Mouse (Mus musculus): ENCODE results near the gene Slc5a5.

Gene Slc5a5

GRCm38 (mm10) chr8:70879500-70879899 is 13.1 kb downstream of the Slc5a5 start:
- no peak for DNase-seq (ENCODE audit: low spot score)

GRCm38 (mm10) chr8:70878178-70878577 is 14.4 kb downstream of the Slc5a5 start:
- DNase-seq (ENCODE audit: low spot score) = no peak

DNA sequence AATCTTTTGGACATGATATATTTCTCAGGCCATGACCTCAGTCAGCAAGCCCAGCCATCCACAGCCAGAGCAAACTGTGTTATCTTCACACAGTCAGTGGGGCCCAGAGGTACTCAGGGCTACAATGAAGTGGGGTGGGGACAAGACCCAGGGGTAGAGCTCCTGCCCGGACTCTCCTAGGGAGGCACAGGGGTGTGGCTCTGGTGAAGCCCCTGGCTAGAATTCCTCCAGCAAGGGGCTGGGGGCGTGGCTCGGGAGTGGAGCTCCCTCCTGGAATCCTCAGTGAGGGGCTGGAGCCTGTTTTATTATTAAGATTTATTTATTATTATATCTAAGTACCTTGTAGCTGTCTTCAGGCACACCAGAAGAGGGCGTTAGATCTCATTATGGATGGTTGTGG is 16.2 kb downstream of the Slc5a5 start:
- DNase-seq (ENCODE audit: low spot score) = no peak

DNA sequence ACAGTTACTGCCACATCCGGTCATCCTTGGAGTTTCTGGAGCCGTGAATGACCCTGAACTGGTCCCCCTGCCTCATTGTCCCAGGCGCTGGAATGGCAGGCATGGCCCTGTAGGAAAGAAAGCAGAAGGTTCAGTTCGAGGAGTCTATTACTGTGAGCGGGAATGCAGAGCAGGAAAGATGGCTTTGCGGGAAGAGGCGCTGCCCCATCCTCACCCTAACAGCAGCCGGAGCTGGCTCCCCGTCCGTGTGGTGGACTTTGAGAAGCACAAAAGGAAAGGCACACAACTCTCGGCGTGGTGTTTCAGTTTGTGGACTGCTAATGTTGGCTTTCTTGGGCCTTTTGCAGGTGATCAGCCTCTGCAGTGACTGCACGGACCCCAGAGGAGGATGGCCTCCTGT is 18.1 kb downstream of the Slc5a5 start:
- no peak for DNase-seq (ENCODE audit: low spot score)

DNA sequence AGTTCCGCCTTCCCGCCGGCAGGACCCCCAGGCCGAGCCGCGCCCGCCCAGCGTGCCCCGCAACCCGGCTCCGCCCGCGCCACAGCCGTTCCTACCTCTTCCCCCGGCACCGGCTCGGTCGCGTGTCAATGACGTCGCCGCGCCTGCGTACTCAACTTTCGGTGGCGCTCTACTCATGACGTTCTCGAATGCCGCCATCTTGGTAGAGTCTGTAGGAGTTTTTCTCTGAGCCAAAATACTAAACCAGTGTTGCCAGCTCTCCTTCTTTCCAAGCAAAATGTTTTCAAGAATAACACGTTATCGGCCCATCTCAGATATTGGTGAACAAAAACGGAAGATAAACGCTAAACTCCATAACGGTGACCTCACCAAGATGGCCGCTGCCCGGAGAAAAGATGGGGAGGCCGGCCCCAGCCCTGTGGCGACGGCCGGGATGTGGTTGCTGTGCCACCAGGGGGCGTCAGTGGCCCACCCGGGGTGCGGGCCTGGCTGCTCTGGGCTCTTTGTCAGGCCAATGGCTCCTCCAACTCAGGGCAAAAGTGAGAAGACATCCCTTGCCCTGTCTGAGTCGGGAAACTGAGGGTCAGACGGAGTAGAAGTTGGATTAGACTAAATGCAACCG is 19.1 kb downstream of the Slc5a5 start, which contains the start of gene Ccdc124:
Ccdc124 (minus strand) TSS at position 572 of the 622 bp plus-strand sequence.
- DNase-seq (ENCODE audit: low spot score) = peak; percentile 87

DNA sequence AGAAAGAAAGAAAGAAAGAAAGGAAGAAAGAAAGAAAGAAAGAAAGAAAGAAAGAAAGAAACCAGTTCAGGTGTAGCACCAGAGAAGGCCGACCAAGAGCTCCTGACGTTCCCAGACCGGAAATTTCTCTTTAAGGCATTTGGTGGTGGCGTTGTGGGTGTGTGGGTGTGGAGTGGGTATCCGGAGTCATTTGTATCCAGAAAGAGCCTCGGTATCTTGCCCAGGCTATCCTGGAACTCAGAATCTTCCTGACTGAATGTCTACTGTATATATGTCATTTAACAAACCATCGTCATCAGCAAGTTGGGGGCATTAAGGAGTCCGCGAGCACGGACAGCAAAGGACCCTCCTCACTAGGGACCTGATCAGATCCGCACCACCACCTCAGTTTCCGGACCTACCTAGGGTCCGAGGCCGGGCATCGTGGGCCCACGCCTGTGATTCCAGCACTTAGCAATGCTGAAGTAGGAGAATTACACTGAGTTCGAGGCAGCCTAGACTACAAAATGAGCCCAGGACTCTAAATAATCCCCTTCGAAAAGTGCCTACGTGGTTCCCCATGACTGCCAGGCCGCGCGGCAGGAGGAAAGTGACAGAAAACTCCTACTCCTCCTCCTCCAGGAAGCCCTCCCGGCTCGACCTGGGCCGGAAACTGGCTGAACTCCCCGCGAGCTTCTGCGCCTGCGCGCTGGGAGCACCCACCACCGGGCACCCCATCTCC is 19.8 kb downstream of the Slc5a5 start:
- no peak for DNase-seq (ENCODE audit: low spot score)

DNA sequence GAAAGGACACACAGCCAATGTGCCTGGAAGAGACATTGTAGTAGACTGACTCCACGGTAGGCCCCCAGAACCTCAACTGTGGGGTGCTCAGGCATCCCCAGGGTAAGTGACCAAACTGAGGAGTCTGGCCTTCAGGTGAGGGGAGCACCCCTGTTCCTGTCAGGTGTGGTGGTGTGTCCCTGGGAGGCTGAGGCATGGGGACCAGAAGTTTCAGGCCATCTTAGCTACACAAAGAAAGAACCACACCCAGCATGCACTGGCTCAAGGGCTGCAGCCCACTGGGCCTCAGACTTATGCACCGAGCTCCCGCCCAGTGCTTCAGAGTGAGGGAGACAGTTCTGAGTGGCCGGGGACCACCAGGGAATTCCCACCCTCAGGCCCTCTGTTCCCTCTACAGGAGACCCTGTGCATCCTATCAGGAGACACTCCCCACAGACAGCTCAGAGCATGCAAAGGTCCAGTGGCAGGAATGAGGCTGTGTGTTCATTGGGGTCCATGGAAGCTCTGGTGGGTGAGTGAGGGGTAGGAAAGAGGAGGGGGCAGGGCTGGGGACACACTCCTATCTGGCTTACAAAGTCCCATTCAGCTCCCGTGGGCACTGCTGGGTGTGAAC is 21.3 kb downstream of the Slc5a5 start:
- no peak for DNase-seq (ENCODE audit: low spot score)

DNA sequence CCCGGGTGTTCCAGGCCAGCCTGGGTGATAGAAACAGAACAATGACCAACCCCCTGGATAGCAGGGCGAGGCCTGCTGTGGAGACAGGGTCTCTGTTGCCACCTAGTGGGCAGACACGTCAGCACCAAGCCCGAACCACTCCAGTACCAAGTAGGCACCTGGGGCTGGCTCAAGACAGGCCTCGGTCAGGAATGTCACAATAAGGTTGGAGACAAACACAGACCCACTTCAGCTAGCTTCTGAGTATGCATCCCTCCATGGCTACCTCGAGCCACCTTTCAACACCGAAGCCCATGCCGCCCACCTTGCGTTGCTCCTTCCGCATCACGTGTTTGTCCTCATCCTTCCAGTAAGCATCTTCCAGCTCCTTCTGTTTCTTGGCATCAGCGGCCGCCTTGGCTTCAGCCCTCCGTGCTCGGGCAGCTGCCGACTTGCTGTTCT is 22.9 kb downstream of the Slc5a5 start:
- no peak for DNase-seq (ENCODE audit: low spot score)

- DNase-seq (ENCODE audit: low spot score) = no peak
Measured at GRCm38 (mm10) chr8:70869199-70869571, 23.4 kb downstream of the Slc5a5 start.

GRCm38 (mm10) chr8:70868559-70869198 is 23.9 kb downstream of the Slc5a5 start:
- DNase-seq (ENCODE audit: low spot score) = no peak

DNA sequence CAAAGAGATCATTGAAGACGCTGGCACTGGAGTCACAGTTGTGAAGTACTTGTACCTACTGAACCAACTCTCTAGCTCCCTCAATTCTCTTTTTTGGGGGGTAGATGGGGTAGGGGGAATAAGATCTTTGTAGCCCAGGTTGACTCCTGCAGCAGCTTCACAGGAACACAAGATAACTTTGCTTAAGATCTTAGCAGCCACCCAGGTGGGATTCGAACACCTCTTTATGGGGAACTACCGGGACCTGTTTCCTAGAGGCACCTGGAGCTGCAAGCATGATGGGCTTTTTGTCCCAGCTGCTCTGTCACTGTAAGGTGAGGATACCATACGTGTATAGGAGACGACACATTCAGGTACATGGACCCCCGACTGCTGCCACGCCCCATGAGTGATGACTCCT is 26.0 kb downstream of the Slc5a5 start:
- no peak for DNase-seq (ENCODE audit: low spot score)

- no peak for DNase-seq (ENCODE audit: low spot score)
Measured at GRCm38 (mm10) chr8:70866001-70866520, 26.5 kb downstream of the Slc5a5 start.

GRCm38 (mm10) chr8:70865350-70866000 is 27.1 kb downstream of the Slc5a5 start:
- peak; percentile 95 for DNase-seq (ENCODE audit: low spot score)

DNA sequence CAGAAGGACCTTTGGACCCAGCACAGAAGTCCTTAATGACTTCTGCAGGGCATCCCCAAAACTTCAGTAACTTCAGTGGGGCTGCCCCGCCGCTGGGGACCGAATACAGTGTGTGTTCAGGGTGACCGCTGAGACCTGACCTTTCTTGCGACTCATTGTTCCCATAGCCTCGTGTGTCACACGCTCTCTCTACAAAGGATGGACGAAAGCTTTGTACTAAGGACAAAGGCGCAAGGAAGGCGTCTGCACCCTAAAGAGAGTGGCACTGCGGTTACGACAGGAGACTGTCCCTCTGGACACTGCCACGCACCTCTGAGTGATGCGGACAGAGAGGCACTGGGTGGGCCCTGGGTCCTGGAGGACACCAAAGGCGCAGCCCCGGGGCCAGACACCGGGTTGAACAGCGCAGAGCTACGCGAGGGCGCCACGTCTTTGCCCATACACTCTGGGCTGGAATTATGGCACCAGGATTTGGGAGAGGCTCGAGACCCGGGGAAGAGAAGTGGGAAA is 27.8 kb downstream of the Slc5a5 start:
- DNase-seq (ENCODE audit: low spot score) = no peak

DNA sequence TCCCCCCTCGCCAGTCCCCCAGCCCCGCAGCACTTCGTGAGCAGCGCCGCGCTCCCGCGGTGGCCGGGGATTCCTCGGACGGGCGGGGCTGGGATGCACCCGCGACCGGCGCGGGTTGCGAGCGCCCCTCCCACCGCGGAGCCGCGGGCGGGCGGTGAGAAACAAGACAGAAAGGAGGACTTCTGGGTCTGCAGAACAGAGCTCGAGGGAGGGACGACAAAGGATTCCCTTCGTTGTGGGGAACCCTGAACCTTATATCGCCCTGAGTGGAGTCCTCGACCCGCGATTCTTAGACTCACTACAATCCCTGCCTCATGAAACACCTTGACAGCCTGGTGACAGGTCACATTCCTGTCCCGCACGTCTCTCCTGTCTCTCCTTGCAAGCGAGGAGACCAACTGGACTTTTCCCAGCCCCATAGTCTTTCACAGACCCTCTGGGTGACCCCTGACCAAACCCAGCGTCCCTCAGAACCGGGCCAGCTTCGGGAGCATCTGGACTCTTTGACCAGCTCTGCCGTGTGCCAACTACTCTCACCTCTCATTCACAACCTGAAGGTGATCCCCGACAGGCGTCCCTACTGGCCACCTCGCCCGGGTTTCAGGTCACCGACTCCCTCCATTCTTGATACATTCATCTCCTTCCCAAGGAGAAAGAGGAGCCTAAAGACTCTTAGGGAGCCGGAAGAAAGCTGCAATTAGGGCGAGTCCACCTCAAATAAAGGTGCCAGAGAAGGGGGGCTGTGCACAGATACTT is 28.4 kb downstream of the Slc5a5 start:
- DNase-seq (ENCODE audit: low spot score) = no peak

- no peak for DNase-seq (ENCODE audit: low spot score)
Measured at GRCm38 (mm10) chr8:70862824-70863641, 29.5 kb downstream of the Slc5a5 start, which contains the start of gene Kcnn1. Gene Kcnn1, minus strand, starts transcription at chr8:70863258.

GRCm38 (mm10) chr8:70857516-70857915 is 35.0 kb downstream of the Slc5a5 start:
- DNase-seq (ENCODE audit: low spot score) = no peak

DNA sequence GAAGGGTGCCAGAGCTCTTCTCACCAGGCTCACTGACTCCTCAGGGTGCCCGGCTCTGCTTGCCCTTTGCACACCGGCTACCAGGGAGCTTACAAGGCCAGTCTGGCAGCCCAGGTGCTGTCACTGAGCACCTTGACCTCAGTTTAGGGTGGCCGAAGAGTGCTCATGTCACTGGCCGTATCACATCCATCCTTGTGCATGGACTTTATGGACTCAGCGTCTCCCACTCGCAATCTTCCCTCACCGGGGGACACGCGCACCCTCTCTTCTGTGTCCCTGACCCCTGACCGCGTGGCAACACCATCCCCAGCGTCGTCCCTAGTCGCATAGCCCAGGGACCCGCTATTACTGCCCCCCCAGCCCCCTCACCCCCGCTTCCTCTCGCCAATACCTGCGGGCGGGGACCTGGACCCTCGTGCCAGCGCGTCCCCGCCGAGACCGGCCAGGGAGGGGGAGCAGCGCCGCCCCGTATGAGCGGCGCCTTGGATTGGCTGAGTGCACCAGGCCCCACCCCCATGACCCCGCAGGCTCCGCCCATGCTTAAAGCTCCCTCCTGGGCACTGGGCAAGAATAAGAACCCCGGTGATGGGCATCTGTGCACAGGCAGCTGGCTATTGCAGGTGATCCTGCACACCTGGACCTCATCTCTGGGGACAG is 35.9 kb downstream of the Slc5a5 start:
- DNase-seq (ENCODE audit: low spot score) = no peak

- DNase-seq (ENCODE audit: low spot score) = no peak
Measured at GRCm38 (mm10) chr8:70856028-70856427, 36.5 kb downstream of the Slc5a5 start.

DNA sequence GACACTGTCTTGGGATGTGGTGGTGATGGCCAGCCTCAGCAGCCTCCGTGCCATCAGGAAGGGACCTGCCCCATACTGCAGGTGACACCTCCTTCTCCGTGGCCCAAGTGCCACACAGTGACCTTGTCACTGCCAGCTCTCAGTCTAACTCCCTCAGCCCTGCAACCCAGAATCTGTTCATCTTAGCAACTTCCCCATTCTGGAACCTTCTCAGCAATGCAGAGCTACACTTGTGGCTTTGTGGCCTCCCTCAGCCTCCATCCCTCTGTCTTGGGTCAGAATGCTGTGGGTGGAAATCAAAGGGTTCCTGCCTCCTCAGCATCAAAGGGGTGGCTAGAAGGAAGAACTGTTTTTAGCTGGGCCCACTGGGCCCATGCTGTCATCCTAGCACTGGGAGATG is 38.7 kb downstream of the Slc5a5 start:
- DNase-seq (ENCODE audit: low spot score) = no peak
